Mouse (Mus musculus) thymus, adult 2 months (tissue): Measurements from ENCODE around the gene Kansl1. TPM values are rescaled to one million over a fixed set of nuclear protein-coding genes. Genes with fewer than 3 reads are reported as not detected.

ENCODE experiments used
- DNase-seq: peaks from one replicate; pipeline ENCODE4 v3.0.0; 2021
- H3K27ac ChIP-seq: fragments of 200-500 bp; 2 replicates; pipeline ENCODE4 v1.5.1; 2012; ENCODE audit warnings: low read length, control low read depth; ENCODE audit not compliant: control insufficient read depth, insufficient read depth
- H3K27me3 ChIP-seq: fragments of 200-500 bp; 2 replicates; pipeline ENCODE4 v1.6.1; 2012; ENCODE audit warnings: mild to moderate bottlenecking, low read length, moderate library complexity, mixed read lengths; ENCODE audit not compliant: control insufficient read depth, insufficient read depth
- H3K36me3 ChIP-seq: fragments of 200-500 bp; 2 replicates; pipeline ENCODE4 v1.6.1; 2012; ENCODE audit warnings: mild to moderate bottlenecking, low read length, moderate library complexity; ENCODE audit not compliant: control insufficient read depth, insufficient read depth
- H3K4me1 ChIP-seq: fragments of 200-500 bp; replicated peaks from 2 replicates; pipeline ENCODE4 v1.6.1; 2012; ENCODE audit warnings: low read length; ENCODE audit not compliant: control insufficient read depth, insufficient read depth
- H3K4me3 ChIP-seq: fragments of 200-500 bp; 2 replicates; pipeline ENCODE4 v1.5.1; 2012; ENCODE audit warnings: mild to moderate bottlenecking, low read length, control low read depth, moderate library complexity; ENCODE audit not compliant: control insufficient read depth, insufficient read depth
- CTCF ChIP-seq: fragments of 200-500 bp; IDR thresholded peaks from 2 replicates; pipeline ENCODE4 v1.5.1; 2012; ENCODE audit warnings: mild to moderate bottlenecking, control low read depth, low read length, moderate library complexity, borderline replicate concordance; ENCODE audit not compliant: control insufficient read depth, poor library complexity, insufficient read depth; ENCODE audit errors: extremely low read depth
- POLR2A ChIP-seq: fragments of 200-500 bp; IDR thresholded peaks from 2 replicates; pipeline ENCODE4 v1.6.1; 2012; ENCODE audit warnings: mild to moderate bottlenecking, low read length, control low read depth, moderate library complexity; ENCODE audit not compliant: control insufficient read depth, poor library complexity, insufficient read depth; ENCODE audit errors: extremely low read depth
- whole genome bisulfite sequencing: fragments of 180-500 bp; shearing (Covaris S2); methylation state at CpG from one replicate; pipeline ENCODE4 v1.1.7; 2018; 5-methylcytosine and 5-hydroxymethylcytosine counted together
- polyA plus RNA-seq: library from polyadenylated mRNA; depleted of rRNA; stranded (reverse); fragments of >200 nt; gene quantifications from 2 replicates; pipeline ENCODE4 v1.2.3, GENCODE M21; 2012

Gene Kansl1
- polyA plus RNA-seq, 1 experiment: 202 TPM

DNA sequence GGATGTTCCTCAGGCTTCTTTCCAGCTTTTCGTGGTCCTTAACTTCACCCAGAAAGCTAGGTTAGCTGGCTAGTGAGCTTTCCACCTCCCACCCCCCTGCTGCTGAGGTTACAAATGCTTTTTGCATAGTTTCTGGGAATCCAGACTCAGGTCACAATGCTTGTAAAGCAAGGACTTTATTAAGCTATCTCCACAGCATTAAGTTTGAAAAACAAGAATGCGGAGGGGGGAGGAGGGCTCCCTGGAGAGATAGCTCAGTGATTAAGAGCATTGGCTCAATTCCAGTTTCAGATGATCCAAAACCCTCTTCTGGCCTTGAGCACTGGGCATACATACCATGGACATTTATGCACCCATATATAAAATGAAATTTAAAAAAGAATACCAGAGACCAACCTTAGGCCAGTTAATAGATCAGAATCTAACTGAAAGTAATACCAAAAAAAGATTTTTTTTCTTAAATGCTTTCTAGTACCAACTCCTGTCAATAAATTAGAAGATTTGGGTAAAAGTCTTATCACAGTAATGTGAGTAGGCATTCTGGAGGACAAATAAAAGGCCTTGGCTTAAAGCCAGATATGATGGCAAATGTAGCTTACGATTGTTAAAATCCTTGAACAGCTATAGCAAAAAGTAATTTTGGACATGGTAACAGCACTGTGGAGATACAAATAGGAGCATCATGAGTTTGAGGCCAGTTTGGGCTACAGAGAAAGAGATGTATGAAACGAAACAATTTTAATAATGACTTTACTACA, 69.0 kb downstream of the Kansl1 start:
- no peak for DNase-seq
- H3K4me1 ChIP-seq: no peaks in the 10 kb centered on the region; the same call in 1 of the 2 replicates
- H3K36me3 ChIP-seq: peaks cover 7% of the 10 kb centered on the region; the same call in 1 of the 2 replicates
- no peaks in the 10 kb centered on the region for H3K27me3 ChIP-seq
- no peak overlapping the region for H3K4me3 ChIP-seq
- 95% methylated on average over 4 of the region's 4 CpGs for WGBS
- H3K27ac ChIP-seq: no peak overlapping the region
- no peak for TF ChIP-seq POLR2A

DNA sequence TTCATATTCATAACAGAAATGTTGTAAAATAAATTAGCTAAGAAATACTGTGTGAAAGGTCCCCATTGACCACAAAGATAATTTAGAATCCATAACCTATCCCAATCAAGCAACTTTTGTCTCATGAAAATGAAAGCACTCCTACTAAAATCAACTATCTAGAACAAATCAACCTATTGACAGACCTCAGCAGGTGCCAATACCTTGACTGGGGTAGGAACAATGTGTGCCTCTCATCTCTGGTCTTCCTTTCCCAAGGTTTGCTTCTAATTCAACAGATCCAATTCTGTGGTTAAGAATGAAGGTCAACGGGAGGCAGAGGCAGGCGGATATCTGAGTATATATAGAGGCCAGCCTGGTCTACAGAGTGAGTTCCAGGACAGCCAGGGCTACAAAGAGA, 73.0 kb downstream of the Kansl1 start:
- H3K36me3 ChIP-seq: peaks cover 7% of the 10 kb centered on the region; the same call in 1 of the 2 replicates
- TF ChIP-seq POLR2A (no peak), CTCF (no peak)
- no peak for DNase-seq
- no peak overlapping the region for H3K4me3 ChIP-seq
- 94% methylated on average over 2 of the region's 2 CpGs for WGBS
- H3K4me1 ChIP-seq: no peaks in the 10 kb centered on the region; the same call in 1 of the 2 replicates
- H3K27me3 ChIP-seq: no peaks in the 10 kb centered on the region
- no peak overlapping the region for H3K27ac ChIP-seq

DNA sequence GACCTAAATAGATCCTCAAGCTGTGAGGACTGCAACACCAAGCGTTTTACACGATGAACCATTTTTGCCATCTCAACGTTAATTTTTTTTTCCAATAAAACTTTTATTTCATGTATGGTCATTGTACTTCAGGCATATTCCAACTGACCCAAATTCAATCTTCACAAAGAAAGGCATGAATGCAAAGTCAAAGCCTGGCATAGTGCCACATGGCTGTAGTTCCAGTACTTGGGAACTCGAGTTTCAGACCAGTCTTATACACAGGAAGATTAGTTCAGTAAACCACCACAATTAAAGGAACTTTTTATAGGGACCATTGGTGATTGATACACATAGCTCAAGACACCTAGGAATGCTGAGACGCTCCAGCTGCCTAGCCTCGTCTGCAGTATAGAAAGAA, 75.5 kb downstream of the Kansl1 start:
- Histone ChIP-seq H3K36me3 (peaks cover 7% of the 10 kb centered on the region; the same call in 1 of the 2 replicates), H3K27ac (no peak overlapping the region), H3K4me1 (no peaks in the 10 kb centered on the region), H3K27me3 (no peaks in the 10 kb centered on the region), H3K4me3 (no peak overlapping the region)
- TF ChIP-seq CTCF (no peak), POLR2A (no peak)
- 92% methylated on average over 6 of the region's 6 CpGs for WGBS
- DNase-seq: no peak

DNA sequence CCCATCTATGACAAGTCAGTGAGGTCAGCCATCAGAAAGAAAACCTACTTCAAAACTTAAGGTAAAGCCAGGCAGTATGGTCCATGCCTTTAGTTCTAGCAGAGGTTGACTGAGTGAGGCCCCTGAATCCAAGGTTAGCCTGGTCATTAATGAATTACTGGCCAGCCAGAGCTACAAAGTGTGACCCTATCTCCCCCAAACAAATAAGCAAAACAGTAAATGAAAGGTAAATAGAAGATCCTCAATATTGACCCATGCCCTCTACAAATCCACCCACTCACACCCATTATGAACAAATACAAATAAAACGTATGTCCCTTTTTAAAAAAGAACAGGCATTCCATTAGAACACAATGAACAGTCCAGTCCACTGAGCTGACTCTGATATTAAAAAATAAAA, 76.5 kb downstream of the Kansl1 start:
- Histone ChIP-seq H3K27me3 (no peaks in the 10 kb centered on the region), H3K36me3 (peaks cover 7% of the 10 kb centered on the region; the same call in 1 of the 2 replicates), H3K4me1 (no peaks in the 10 kb centered on the region), H3K4me3 (no peak overlapping the region), H3K27ac (no peak overlapping the region)
- 98% methylated on average over 1 of the region's 1 CpGs for WGBS
- no peak for TF ChIP-seq CTCF
- TF ChIP-seq POLR2A: no peak
- no peak for DNase-seq

DNA sequence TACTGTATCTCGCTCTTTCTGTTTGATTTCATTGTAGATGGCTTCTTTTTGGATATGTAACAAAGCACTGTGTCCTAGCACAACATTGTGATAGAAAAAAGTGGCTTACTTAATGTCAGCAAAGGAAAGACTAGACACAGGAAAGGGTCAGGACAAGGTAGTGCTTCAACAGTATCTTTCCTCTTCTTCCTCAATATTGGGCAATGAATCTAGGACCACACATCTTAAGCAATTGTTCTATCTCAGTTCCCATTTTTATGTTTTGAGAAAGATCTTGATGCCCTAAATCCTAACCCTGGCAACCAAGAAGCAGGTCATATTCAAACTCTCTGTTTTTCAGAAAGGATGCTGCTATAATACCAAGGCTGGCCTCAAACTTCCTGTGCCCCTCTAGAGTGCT, 81.4 kb downstream of the Kansl1 start:
- 98% methylated on average over 1 of the region's 1 CpGs for WGBS
- H3K36me3 ChIP-seq: no peaks in the 10 kb centered on the region
- no peaks in the 10 kb centered on the region for H3K4me1 ChIP-seq
- no peak overlapping the region for H3K4me3 ChIP-seq
- no peak for DNase-seq
- H3K27me3 ChIP-seq: no peaks in the 10 kb centered on the region
- TF ChIP-seq POLR2A: no peak
- TF ChIP-seq CTCF: no peak
- H3K27ac ChIP-seq: no peak overlapping the region

DNA sequence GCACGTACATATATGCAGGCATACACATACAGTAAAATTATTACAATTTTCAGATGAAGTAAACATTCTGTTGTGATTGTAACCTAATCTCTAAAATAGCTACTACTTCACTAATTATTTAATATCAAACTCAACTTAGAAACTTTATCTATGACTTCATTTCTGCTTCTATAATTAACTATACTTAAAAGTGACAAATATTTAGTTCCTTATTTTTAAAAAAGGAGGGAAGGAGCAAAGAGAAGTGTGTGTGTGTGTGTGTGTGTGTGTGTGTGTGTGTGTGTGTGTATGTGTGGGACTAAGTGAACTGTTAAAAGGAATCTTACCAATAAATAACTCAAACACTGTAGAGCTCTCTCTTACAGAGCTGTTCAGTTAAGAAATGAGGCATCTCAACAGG, 82.1 kb downstream of the Kansl1 start:
- Histone ChIP-seq H3K27me3 (no peaks in the 10 kb centered on the region), H3K27ac (no peak overlapping the region), H3K4me3 (no peak overlapping the region), H3K36me3 (no peaks in the 10 kb centered on the region), H3K4me1 (no peaks in the 10 kb centered on the region)
- DNase-seq: no peak
- 98% methylated on average over 1 of the region's 1 CpGs for WGBS
- TF ChIP-seq CTCF (no peak), POLR2A (no peak)
